Comparison of ENCODE assay signal across 11 mouse cellular contexts in the genomic region with DNA sequence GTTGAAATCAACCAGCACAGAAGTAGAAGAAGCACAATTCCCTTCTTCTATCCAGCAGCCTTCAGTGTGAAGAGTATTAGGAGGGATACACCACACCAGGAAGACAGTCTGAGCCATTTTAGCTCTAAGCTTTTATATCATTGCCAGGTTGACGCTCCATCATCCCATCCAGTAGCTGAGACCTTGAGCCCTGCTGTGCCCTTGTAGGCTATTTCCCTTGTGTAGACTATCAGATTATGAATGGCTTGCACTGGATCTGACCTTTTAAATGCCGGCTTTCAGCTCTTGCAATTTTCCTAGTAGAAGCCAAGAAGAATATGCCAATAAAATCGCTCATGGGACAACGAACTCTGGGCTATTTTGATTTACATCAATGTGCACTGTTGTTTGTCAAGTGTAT. TPM values are rescaled to one million over a fixed set of nuclear protein-coding genes. Genes with fewer than 3 reads are reported as not detected.
DNase-seq lines count a peak whose midpoint lies in the region.
"Had no signal": no experiment of that assay in that cellular context is flagged by ENCODE, and none has a peak within 500 bp of the region (broad histone marks: within the 10 kb centered on the region; RNA-seq: fewer than 3 reads in every experiment).

No protein-coding gene starts in this region.

- DNase-seq in adrenal gland, adult 8-10 months: peak; percentile 54
- DNase-seq in adrenal gland, postnatal 4 days (ENCODE audit: low spot score in 2 of 2): no peak
- peak; percentile 32 for DNase-seq in adrenal gland, postnatal 14 days
- peak; percentile 10 to 55 for DNase-seq in adrenal gland, postnatal 36 days
- no peak for DNase-seq in cerebellum, adult 9-11 months
- DNase-seq: cerebellum, adult 11 months; cerebellum, adult 18-20 months; cerebellum, adult 8-10 months; cerebellum, postnatal 10 days; cerebellum, postnatal 25 days; forebrain, postnatal 0 days had no signal

RNA-seq across cellular contexts. Expression of a gene that starts 42.0 kb away (rescaled TPM):
- total RNA-seq in adrenal gland, adult 8-10 months (2022): 10 to 100 TPM in 3 of 4 experiments, 1 to 10 TPM in 1; 9.1 to 26.0 (median 18.5) TPM
- total RNA-seq in adrenal gland, postnatal 4 days (2021): 10 to 100 TPM; 39.7 to 40.4 TPM
- total RNA-seq in adrenal gland, postnatal 14 days (2021): 17.1 and 18.2 TPM in 2 replicates
- 10 to 100 TPM; 12.4 to 24.0 TPM for total RNA-seq in adrenal gland, postnatal 36 days (2021)

RNA-seq across cellular contexts. Expression of a gene that starts 54.7 kb away (rescaled TPM):
- total RNA-seq in adrenal gland, adult 8-10 months (2022): 10 to 100 TPM; 13.1 to 26.6 (median 17.2) TPM
- 10 to 100 TPM; 16.1 to 19.5 TPM for total RNA-seq in adrenal gland, postnatal 4 days (2021)
- 26.6 and 27.1 TPM in 2 replicates for total RNA-seq in adrenal gland, postnatal 14 days (2021)
- total RNA-seq in adrenal gland, postnatal 36 days (2021): 10 to 100 TPM; 17.5 to 31.9 TPM

Comparison
In these comparisons a context has a peak if more than half of its experiments do, and no peak if none do; other contexts are left out.
1. DNase-seq: peak in adrenal gland, adult 8-10 months (single experiment), adrenal gland, postnatal 14 days (single experiment) and adrenal gland, postnatal 36 days (2 of 2); none in adrenal gland, postnatal 4 days (0 of 2) and cerebellum, adult 9-11 months (single experiment).